Mouse (Mus musculus): ENCODE measurements around the gene Prom2.

Prom2 gene

DNA sequence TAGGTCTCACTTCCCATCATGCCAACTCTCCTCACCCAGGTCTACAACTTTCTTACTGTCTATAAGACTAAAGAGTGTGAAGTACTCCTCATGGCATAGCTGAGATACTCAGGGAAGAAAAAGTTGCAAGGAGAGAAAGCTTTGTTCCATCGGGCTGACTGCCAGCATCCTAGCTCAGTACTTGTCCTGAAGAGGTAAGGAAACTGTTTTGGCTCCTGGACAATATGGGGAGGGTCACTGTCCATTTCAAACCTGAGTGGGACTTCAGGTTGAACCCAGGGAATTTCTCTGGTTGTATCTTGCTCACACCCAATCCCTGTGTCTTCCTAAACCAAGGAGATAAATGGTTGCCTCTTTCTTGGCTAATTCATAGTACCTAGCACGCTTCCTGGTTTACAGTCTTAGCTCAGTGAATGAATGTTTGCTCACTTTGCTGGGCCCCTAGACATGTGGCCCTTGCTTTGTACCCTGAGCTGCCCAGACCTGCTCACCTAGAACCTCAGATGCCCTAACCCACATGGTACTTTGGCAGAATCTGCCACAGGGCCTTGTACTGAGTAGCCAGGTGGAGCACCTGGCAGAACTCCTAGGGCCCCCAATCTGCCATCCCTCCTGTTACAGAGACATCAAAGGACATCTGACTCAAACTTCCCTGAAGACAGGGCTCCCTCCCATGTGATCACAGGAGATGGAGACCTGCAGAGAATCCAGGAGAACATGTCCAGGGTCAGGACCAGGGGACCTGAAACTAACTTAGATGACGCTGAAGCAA lies 16.1 kb downstream of the Prom2 start:
- DNase-seq (ENCODE audit: extremely low spot score, low read depth, low spot score) = no peak

DNA sequence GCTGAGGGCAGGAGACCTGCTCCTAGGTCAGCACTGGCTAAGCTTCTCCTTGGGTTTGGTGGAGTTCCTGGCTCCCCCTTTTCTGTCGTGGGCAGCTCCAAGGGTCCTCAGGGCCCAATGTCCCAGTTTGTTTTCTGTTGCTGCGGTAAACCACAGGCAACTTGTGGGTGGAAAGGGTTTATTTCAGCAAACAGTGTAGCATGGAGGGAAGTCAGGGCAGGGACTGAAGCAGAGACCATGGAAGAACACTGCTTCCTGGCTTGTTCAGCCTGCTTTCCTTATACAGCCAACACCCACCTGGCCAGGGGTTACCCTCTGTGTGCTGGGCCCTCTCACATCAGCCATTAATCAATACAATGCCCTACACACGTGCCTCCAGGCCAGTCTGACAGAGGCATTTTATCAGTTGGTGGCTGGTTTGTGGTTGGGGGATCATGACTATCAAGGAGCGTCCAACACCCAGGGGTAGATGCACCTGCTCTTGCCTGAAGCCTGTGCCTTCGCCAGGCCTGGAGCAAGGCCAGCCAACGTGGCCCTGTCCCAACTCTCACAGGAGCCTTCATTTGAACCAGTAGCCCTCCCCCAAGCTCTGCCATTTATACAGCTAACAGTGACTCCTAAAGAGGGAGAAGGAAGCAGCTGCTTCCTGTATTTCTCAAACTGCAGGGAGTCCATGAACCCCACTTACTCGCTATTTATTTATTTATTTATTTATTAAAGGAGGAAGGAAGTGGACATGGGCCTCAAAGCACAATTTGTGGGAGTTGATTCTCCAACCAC lies 17.1 kb downstream of the Prom2 start:
- DNase-seq (ENCODE audit: extremely low spot score, low read depth, low spot score) = no peak

DNA sequence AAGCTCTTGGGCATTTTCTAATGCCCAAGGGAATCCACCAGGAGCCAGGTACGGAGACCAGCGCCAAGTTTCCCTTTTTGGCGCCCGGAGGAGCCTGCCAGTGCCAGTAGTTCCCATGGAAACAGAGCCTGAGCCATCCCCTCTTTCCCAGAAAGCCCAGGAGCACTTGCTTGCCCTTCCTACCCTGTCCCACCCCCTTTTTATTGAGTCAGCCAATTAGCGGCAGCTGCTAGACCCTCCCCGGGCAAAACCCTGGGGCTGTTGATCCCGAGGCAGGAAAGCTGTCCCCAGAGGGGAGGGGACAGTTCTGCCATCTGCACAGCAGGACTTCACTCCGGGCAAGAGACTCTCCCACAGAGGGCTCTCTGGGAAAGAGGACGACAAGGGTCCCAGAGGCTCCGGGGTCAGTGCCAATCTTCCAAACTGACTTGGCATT lies 19.2 kb downstream of the Prom2 start, which contains the start of gene Kcnip3:
Gene Kcnip3, minus strand, starts transcription at position 89 of the 436 bp plus-strand sequence.
- no peak for DNase-seq (ENCODE audit: extremely low spot score, low read depth, low spot score)

DNA sequence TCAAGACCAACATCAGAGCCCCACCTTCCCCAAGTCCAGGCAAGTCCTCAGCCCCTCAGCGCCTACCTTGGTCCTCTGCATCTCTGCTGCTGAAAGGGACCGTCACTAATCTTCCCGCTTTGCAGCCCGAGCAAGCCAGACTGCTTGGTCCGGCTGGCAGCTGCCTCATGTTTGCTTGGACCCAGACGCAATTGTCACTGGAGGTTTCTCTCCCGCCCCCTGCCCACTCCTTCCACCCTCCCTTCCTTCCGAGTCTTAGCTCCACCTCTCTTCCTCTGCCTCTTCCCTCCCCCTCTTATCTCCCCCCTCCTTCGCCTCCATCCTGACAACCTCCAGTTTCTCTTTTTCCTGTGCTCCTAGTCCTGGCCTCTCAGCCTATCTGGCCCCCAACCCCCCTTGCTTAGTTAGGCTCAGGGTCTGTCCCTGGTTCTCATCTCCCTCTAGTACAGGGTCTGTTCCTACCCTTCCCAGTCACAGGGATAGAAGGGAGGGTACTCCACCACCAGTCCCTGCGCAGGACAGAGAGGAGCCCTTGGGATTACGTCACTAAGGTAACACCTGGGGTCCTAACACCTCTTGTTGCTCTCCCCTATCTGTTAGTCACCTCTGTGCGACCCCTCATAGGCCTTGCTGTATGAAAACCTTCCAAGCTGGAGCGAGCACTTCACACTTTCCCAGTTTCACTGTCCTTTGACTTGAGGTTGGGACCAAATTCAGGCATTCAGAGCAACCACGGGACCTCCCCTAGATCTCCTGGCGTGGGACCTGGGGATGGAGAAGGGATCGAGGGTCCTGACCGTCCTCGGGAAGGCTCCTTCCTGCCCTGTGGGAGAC lies 19.9 kb downstream of the Prom2 start:
- no peak for DNase-seq (ENCODE audit: extremely low spot score, low read depth, low spot score)

DNA sequence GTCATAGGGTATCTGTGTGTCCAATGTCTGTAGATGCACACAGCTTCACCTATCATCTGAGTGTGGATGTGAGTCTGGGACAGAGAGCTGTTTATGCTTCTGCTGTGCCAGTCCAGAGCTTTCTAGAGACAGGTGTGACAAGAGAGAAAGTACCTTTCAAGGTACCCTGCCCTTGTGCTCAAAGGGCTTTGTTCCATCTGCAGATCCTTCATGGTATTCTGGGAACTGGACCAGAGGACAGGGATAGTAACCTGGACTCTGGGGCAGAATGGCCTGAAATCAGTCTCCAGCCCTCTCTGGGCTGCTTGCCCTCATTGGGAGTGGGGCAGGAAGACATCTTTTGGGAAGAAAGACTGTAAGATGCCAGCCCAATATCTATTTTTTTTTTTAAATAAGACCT lies 21.1 kb downstream of the Prom2 start:
- no peak for DNase-seq (ENCODE audit: extremely low spot score, low read depth, low spot score)

DNA sequence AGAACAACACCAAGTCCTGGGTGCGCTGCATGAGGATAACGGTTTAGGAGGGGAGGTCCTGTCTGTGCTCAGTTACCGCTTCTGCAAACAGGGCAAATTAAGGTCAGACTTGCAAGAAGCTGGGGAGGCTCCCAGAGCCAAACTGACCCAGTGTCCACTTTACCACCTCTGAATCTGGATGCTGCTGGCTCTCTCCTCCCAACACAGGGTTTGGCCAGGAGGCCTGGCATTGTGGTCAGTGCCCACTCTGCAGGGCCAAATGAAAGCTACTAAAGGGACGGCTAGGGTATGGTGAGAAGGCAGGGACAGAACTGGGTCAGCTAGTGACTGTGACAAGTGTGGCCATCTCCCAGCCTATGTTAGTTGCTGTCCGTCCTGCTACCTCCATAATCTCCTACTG lies 22.0 kb downstream of the Prom2 start:
- DNase-seq (ENCODE audit: extremely low spot score, low read depth, low spot score) = no peak

DNA sequence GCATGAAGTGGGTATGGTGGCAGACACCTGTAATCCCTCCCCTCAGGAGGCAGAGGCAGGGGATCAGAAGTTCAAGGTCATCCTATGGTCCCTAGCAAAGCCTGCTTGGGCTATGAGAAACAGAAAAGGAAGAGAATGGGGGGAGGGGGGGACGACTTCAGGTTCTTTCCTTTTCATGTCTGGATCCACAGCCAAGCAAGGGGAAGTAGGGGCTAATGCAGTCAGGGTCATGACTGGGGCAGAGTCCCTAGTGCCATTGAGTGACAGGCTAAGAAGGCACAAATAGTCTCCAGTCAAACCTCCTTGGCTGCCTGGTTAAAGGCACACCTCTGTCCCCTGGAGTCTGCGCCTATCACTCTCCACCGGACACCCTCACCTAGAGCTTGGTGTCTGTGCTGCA lies 22.4 kb downstream of the Prom2 start:
- no peak for DNase-seq (ENCODE audit: extremely low spot score, low read depth, low spot score)

DNA sequence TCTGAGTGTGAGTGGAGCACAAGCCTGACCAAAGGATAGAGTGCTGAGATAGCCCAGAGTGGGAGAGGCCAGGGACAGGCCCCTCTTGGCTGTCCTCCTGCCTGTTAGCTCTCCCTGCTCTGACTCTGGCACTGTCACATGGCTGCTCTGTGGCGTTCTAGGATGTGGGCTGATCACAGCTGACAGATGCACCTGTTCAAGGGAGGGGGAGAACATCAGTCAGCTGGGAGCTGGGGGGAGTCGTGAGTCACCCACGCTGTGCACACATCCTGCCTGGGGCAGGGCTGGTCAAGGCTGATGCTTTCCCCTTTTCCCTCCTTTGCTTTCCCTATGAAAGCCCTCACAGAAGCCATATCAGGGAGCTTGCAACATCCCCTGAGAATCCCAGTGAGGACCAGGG lies 23.0 kb downstream of the Prom2 start:
- no peak for DNase-seq (ENCODE audit: extremely low spot score, low read depth, low spot score)

DNA sequence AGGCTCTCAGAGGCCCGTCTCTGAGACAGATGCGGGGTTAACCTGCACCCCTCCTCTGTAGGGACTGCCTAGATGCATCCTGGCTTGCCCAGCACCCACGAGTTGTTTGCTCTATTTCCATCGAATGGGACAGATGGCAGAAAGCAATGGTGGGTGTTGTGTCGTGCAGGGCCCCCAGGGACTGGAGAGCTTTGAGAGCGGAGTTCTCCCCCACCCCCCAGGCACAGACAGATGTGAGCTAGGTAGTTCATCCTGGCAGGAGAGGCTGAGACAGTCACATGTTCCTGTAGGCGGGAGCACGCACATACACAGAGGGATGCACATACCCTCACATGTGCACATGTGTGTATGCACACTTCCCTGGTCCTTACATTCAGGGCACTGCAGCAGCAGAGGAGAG lies 24.2 kb downstream of the Prom2 start:
- no peak for DNase-seq (ENCODE audit: extremely low spot score, low read depth, low spot score)

DNA sequence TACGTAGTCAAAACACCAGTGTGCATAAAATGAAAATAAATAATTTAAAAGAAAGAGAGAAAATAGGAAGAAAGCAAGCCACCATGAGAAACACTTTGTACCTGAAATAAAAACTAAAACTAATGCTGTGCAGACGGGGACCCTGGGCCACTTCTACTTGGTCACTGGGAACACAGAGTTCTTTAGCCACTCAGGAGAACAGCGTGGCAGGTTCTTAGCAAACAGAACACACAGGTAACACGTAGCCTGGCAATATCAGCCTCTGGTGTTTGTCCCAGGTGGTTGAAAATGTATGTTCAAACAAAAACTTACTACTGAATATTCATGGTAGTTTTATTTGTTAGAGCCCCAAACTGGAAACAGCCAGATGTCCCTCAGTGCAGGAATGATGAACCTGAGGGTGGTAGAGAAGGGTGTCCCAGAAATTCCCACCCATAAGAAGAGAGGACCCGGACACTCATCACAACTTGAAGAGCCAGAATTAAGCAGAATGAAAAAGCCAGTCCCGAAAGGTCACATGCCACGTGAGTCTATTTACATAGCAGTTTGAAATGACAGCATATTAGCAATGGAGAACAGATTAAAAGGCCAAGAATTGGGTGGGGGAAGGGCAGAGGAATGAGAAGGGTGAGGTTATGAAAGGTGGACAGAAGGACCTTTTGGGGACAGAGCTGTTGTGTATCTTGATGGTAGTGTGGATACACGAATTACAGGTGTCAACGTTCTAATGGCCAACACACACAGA lies 26.7 kb downstream of the Prom2 start:
- DNase-seq (ENCODE audit: extremely low spot score, low read depth, low spot score) = no peak

DNA sequence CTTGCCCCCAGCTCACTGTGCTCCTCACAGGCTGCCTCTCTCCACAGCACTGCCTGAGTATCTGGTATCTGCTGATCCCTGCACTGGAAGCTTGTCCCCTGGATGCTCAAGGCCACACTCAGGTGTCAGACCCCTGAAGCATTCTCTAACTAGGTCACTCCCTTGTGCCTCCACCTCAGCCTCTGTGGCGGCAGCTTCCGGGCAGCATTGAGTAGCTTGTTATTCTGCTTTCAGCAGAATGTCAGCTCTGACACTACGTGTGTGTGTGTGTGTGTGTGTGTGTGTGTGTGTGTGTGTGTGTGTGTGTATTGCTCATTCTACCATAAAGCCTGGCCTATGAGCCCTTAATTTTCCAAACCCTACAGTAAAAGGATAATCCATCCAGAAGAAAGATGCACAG lies 28.0 kb downstream of the Prom2 start:
- DNase-seq (ENCODE audit: extremely low spot score, low read depth, low spot score) = no peak

DNA sequence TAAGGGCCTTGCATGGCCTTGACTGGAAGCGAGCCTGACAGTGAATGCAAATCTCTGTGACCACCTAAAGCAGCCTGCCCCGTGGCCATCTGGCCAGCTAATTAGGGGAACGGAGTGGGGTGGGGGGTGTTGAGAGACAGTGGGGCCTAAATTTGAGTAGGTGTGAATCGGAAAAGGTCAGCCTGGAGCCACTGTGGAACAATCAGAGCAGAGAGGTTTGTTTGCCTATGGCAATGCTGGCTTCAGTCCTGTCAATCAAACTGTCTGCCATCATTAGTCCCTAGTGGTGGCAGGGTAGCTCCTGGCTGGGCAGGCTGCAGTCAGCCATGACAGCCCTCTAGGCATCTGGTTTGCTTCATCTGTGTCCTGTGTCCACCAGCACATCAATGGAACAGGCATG lies 29.8 kb downstream of the Prom2 start:
- no peak for DNase-seq (ENCODE audit: extremely low spot score, low read depth, low spot score)

DNA sequence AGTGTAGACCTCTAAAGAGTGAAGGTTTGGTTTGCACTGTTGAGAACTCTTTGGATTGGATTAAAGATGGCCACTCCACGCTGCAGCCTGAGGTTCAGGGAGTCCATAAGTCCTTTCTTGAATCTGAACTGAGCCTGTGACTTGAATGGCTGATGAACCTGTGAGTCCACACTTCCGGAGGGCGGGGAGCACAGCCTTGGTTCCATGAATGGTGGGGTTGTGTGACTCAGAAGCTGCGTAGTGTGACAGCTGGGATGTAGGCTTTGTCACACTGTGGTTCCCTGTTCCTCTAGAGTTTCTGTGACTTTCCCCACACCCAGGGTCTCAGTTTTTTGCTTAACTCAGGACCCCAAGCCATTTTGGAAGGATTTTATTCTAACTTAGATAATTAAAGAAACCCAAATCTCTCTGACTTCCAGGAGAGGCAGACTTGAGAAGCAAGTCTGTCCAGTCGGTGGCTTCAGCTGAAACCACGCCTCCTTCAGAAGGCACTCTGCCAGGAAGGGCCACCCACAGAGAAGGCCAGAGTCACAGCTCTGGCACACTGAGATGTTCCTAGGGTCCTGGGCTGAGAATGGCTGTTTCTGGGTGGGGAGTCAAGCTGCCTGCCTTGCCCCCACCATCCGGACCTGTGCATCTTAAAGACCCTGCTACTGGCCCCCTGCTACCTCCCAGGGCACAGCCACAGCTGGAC lies 33.2 kb downstream of the Prom2 start:
- DNase-seq (ENCODE audit: extremely low spot score, low read depth, low spot score) = no peak

DNA sequence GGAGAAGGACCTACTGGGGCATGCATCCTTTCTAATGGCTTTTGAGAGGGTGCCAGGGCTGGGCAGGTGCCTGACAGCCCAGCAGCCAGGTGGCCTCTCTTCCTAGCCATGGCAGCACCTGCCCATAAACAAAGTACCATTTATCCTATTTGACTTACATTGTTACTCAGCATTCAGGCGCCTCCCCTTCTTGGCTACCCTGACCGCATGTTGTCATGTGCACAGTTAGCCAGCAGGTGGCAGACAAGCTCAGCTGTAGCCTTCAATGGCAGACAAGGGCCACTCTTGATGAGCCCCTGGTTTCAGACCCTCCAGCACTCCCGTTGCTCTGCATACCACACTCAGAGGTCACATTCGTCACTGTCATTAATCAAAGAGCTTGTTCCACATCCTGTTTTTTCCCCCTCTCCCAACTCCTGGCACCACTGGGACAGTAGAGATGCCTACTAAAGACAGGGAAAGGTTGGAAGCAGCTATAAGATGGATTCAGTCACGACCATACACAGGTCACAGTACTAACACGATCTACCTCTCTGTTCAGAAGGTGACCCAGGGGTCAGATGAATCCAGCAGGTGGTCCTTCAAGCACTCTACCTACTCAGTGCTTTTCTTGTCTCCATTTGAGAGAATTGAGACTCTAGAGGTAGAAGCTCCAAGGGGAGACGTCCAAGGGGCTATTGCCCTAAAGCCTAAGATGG lies 34.0 kb downstream of the Prom2 start:
- peak; percentile 60 for DNase-seq (ENCODE audit: extremely low spot score, low read depth, low spot score)

DNA sequence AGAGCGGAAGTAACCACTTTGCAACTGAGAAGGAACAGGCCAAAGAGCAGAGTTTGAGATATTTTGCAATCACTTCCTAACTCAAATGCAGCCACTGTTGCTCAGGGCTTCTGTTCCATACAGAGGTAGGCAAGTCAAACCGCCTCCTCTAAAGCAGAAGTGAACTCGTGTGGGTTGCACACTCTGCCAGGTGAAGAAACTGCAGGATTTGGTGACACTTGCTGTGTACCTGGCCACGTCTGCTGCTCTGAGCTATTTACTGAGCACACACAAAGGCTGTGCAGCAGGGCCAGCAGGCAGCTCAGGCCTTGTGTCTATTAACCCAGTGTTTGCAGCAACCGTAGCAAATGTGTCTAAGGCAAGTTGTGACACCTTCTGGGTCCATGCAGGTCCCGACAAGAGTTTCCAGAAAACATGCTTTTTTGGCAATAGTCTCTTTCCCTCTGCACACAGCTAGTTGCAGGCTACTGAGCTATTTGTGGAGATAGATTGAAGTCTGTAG lies 35.1 kb downstream of the Prom2 start:
- DNase-seq (ENCODE audit: extremely low spot score, low read depth, low spot score) = no peak

DNA sequence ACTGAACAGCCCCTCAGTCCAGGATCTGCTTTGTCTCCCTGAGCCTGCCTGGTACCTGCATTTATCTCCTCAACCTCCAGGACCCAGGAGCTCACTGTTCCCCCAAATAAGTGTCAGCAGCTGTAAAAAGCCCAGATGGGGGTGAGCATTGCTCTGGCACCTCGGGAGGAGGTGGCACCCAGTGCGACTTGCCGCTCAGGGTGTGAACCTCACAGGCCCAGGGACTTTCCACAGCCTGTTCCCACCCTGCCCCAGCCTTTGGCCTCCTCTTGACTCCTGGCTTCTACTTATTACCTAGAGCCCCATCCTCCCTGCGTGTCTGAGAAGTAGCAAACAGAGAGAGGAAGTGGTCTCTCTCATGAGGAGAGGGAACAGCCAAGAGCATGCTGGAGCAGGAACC lies 36.1 kb downstream of the Prom2 start:
- DNase-seq (ENCODE audit: extremely low spot score, low read depth, low spot score) = no peak

DNA sequence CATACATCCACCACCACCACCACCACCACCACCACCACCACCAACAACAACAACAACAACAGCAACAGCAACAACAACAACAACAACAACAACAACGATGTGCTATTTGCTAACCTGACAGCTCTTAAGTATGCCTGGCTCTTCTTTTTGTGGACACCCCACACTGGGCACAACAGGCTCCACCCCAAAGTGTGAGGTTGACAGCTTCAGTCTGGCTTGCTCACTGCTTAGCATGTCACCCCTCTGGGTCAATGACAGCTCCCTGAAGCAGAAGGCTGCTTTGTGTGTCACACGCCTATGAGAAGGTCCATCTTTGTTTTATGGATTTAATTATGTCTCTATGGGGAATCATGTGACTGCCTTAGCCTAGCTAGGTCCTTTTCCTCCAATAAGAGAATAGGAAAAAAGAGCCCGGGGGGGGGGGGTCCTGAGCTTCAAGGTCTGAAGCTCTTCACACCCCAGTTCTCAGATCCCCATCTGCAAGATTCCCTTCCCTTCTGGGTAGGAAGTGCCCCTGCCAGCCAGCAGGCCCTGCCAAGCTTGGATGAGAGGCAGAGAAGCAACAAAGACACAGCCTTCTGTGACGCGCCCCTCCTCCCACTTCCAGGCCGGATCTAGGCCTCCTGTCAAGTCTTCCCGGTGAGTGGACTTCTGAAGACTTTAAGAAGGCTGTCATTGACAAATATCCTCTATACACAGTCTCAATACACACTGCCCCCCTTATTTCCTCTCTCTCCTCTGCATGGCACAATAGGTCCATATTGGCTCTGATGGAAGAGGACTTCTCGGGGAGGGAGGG lies 37.3 kb downstream of the Prom2 start:
- no peak for DNase-seq (ENCODE audit: extremely low spot score, low read depth, low spot score)

DNA sequence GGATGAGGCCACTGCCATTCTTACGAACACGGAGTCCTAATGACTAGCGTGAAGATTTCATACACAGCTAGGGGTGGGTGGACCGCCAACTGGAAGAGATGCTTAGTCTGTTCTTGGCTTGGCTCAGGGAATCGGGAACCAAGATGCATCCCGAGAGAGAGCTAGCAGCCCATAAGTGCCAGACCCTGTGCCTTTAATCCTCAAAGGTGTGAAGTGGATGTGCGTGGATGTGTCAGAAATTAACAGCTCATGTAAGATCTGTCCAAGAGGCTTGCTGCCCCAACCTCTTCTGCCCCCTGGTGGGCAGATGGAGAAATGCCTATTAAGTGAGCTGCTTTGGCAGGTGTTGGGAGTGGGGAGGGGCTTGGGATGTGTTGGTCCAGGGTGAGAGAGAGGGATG lies 40.2 kb downstream of the Prom2 start:
- no peak for DNase-seq (ENCODE audit: extremely low spot score, low read depth, low spot score)

DNA sequence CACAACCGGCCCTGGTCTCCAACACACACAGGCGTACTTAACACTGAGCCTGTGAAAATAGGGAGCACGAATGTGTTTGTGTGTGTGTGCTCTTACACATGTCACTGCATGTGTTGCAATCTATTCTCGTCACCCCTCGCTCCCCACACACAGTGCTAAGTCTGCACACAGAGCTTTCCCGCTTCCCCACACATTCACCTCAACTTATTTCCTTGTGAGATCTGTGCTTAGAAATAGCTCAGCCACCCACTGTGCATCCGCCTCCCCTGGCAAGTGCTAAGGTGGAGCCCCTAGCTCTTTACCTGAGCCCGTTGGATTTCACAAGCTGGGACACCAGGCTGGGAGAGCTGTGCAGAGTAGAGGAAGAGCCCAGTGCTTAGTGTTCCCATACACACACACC lies 42.5 kb downstream of the Prom2 start:
- no peak for DNase-seq (ENCODE audit: extremely low spot score, low read depth, low spot score)

All from hindlimb bud, embryonic 11.5 days (tissue).